Mouse (Mus musculus): ENCODE measurements around the gene Gm26620.

Gm26620 gene

GRCm38 (mm10) chr1:170868905-170869283 is 16.0 kb upstream of the Gm26620 start:
- no peak for DNase-seq (ENCODE audit: low read depth, low spot score)

- DNase-seq (ENCODE audit: low read depth, low spot score), result no peak
Measured at GRCm38 (mm10) chr1:170871402-170871801, 13.5 kb upstream of the Gm26620 start.

- no peak for DNase-seq (ENCODE audit: low read depth, low spot score)
Measured at GRCm38 (mm10) chr1:170871961-170872360, 12.9 kb upstream of the Gm26620 start.

GRCm38 (mm10) chr1:170875676-170876075 is 9.2 kb upstream of the Gm26620 start:
- DNase-seq (ENCODE audit: low read depth, low spot score), result no peak

- no peak for DNase-seq (ENCODE audit: low read depth, low spot score)
Measured at GRCm38 (mm10) chr1:170876906-170877305, 8.0 kb upstream of the Gm26620 start.

GRCm38 (mm10) chr1:170882915-170883485 is 1.9 kb upstream of the Gm26620 start:
- DNase-seq (ENCODE audit: low read depth, low spot score), result no peak

GRCm38 (mm10) chr1:170884390-170884789 is 475 bp upstream of the Gm26620 start:
- no peak for DNase-seq (ENCODE audit: low read depth, low spot score)

- DNase-seq (ENCODE audit: low read depth, low spot score), result no peak
Measured at GRCm38 (mm10) chr1:170886044-170886458, 1.2 kb downstream of the Gm26620 start.

GRCm38 (mm10) chr1:170889310-170889709 is 4.4 kb downstream of the Gm26620 start:
- DNase-seq (ENCODE audit: low read depth, low spot score), result no peak

- no peak for DNase-seq (ENCODE audit: low read depth, low spot score)
Measured at GRCm38 (mm10) chr1:170891646-170892045, 6.8 kb downstream of the Gm26620 start.

- DNase-seq (ENCODE audit: low read depth, low spot score), result no peak
Measured at GRCm38 (mm10) chr1:170892279-170892678, 7.4 kb downstream of the Gm26620 start.

GRCm38 (mm10) chr1:170894603-170895602 is 10.0 kb downstream of the Gm26620 start:
- no peak for DNase-seq (ENCODE audit: low read depth, low spot score)

- no peak for DNase-seq (ENCODE audit: low read depth, low spot score)
Measured at GRCm38 (mm10) chr1:170896651-170897281, 11.9 kb downstream of the Gm26620 start.

- DNase-seq (ENCODE audit: low read depth, low spot score), result no peak
Measured at GRCm38 (mm10) chr1:170898413-170899075, 13.7 kb downstream of the Gm26620 start.

GRCm38 (mm10) chr1:170900799-170901467 is 16.1 kb downstream of the Gm26620 start:
- DNase-seq (ENCODE audit: low read depth, low spot score), result no peak

GRCm38 (mm10) chr1:170901536-170902238 is 16.8 kb downstream of the Gm26620 start:
- DNase-seq (ENCODE audit: low read depth, low spot score), result no peak

GRCm38 (mm10) chr1:170903485-170903884 is 18.6 kb downstream of the Gm26620 start:
- DNase-seq (ENCODE audit: low read depth, low spot score), result no peak

- DNase-seq (ENCODE audit: low read depth, low spot score), result no peak
Measured at GRCm38 (mm10) chr1:170907111-170907455, 22.2 kb downstream of the Gm26620 start.

- DNase-seq (ENCODE audit: low read depth, low spot score), result no peak
Measured at GRCm38 (mm10) chr1:170907456-170908191, 22.8 kb downstream of the Gm26620 start.

GRCm38 (mm10) chr1:170908341-170908740 is 23.5 kb downstream of the Gm26620 start:
- no peak for DNase-seq (ENCODE audit: low read depth, low spot score)
